Mouse (Mus musculus) retina, embryonic 14.5 days (tissue): ENCODE results near the gene Iqca.

Source experiments
- DNase-seq: peaks from one replicate; pipeline ENCODE4 v3.0.0-alpha.2; 2015; ENCODE audit warnings: low spot score

The Iqca gene

GRCm38 (mm10) chr1:90060054-90060453, 93.1 kb downstream of the Iqca start:
- no peak for DNase-seq

GRCm38 (mm10) chr1:90054991-90055390, 98.2 kb downstream of the Iqca start:
- DNase-seq, result no peak

GRCm38 (mm10) chr1:90051347-90051746, 101.9 kb downstream of the Iqca start:
- peak; percentile 84 for DNase-seq

- DNase-seq, result peak; percentile 50
These were observed 103.0 kb downstream of the Iqca start for GRCm38 (mm10) chr1:90050046-90050739.

GRCm38 (mm10) chr1:90028305-90028704, 124.9 kb downstream of the Iqca start:
- no peak for DNase-seq

- DNase-seq, result peak; percentile 56
These were observed 126.3 kb downstream of the Iqca start for GRCm38 (mm10) chr1:90026945-90027344.

GRCm38 (mm10) chr1:90020336-90020735, 132.9 kb downstream of the Iqca start:
- no peak for DNase-seq

GRCm38 (mm10) chr1:90018071-90018470, 135.1 kb downstream of the Iqca start:
- DNase-seq, result no peak

GRCm38 (mm10) chr1:90014446-90014845, 138.8 kb downstream of the Iqca start, which contains the start of gene Asb18:
TSS of gene Asb18 (minus strand) at chr1:90014666.
- DNase-seq, result no peak

- DNase-seq, result no peak
These were observed 139.9 kb downstream of the Iqca start for GRCm38 (mm10) chr1:90013273-90013672.

GRCm38 (mm10) chr1:90012850-90013249, 140.4 kb downstream of the Iqca start:
- peak; percentile 27 for DNase-seq

GRCm38 (mm10) chr1:90012168-90012567, 141.0 kb downstream of the Iqca start:
- DNase-seq, result no peak

- DNase-seq, result no peak
These were observed 143.1 kb downstream of the Iqca start for GRCm38 (mm10) chr1:90010077-90010476.

- no peak for DNase-seq
These were observed 144.0 kb downstream of the Iqca start for GRCm38 (mm10) chr1:90009188-90009587.

- no peak for DNase-seq
These were observed 146.5 kb downstream of the Iqca start for GRCm38 (mm10) chr1:90006666-90007065.

GRCm38 (mm10) chr1:90000981-90001380, 152.2 kb downstream of the Iqca start:
- no peak for DNase-seq

GRCm38 (mm10) chr1:89999858-90000257, 153.3 kb downstream of the Iqca start:
- no peak for DNase-seq

GRCm38 (mm10) chr1:89998696-89999095, 154.5 kb downstream of the Iqca start:
- DNase-seq, result no peak

GRCm38 (mm10) chr1:89998076-89998475, 155.1 kb downstream of the Iqca start:
- no peak for DNase-seq

- peak; percentile 58 for DNase-seq
These were observed 160.9 kb downstream of the Iqca start for GRCm38 (mm10) chr1:89992256-89992655.
